Comparison of ENCODE assay signal across 15 mouse cellular contexts in the genomic region with DNA sequence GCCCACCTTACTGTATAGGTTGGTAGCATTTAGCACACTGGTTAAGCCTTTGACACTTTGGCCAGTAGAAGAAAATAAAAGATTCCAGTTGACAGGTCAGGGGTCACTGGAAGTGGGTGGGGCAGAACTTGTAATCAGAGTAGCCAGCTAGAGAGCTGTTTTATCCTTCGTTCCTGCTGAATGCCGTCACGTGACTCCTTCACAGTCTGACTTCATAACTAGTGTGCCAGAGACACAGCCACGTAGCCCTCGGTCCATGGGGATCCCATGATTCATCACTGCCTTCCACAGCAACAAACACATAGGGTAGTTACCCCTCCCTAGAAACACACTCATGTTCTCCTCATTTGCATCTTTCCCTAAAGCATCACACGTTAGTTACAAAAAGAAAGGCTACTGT. TPM values are rescaled to one million over a fixed set of nuclear protein-coding genes. Genes with fewer than 3 reads are reported as not detected.
A peak's percentile ranks its signal among the peaks of the same experiment; 100 is the strongest.
DNase-seq lines count a peak whose midpoint lies in the region; ATAC-seq lines count a peak whose summit lies in the region.
"Had no signal": no experiment of that assay in that cellular context is flagged by ENCODE, and none has a peak within 500 bp of the region (broad histone marks: within the 10 kb centered on the region; RNA-seq: fewer than 3 reads in every experiment).

No protein-coding gene starts in this region.

- WGBS in kidney, embryonic 16.5 days, result 21% methylated on average over 6 of the region's 6 CpGs

- no peak overlapping the region for H3K9ac ChIP-seq in kidney, embryonic 16.5 days (replicated peaks; ENCODE audit: low read length)
- H3K9ac ChIP-seq: hindbrain, embryonic 15.5 days; limb, embryonic 15.5 days; lung, embryonic 15.5 days; midbrain, embryonic 12.5 days had no signal

- no peaks in the 10 kb centered on the region for H3K36me3 ChIP-seq in kidney, embryonic 16.5 days (ENCODE audit: insufficient read depth, low read length)
- H3K36me3 ChIP-seq: hindbrain, embryonic 15.5 days; lung, embryonic 15.5 days; midbrain, embryonic 12.5 days had no signal

- no peaks in the 10 kb centered on the region for H3K27me3 ChIP-seq in kidney, embryonic 16.5 days (ENCODE audit: insufficient read depth, low read length)
- H3K27me3 ChIP-seq: hindbrain, embryonic 15.5 days; limb, embryonic 15.5 days; lung, embryonic 15.5 days; midbrain, embryonic 12.5 days had no signal

- H3K9me3 ChIP-seq in kidney, embryonic 16.5 days (ENCODE audit: low read length), result no peaks in the 10 kb centered on the region
- H3K9me3 ChIP-seq: hindbrain, embryonic 15.5 days; limb, embryonic 15.5 days; lung, embryonic 15.5 days; midbrain, embryonic 12.5 days had no signal

- no peak for ATAC-seq in kidney, embryonic 16.5 days (ENCODE audit: low FRiP score, low TSS enrichment)

- H3K4me1 ChIP-seq in kidney, embryonic 16.5 days (ENCODE audit: insufficient read depth, low read length), result peaks cover 9% of the 10 kb centered on the region; the same call in 1 of the 2 replicates
- H3K4me1 ChIP-seq: lung, embryonic 15.5 days had no signal

- H3K27ac ChIP-seq in kidney, embryonic 16.5 days (ENCODE audit: low read length), result no peak overlapping the region
- H3K27ac ChIP-seq: hindbrain, embryonic 15.5 days; limb, embryonic 15.5 days; lung, embryonic 15.5 days; midbrain, embryonic 12.5 days had no signal

- no peak overlapping the region for H3K4me3 ChIP-seq in kidney, embryonic 16.5 days (ENCODE audit: low read length)
- H3K4me3 ChIP-seq: erythroblast, embryonic 14.5 days; hindbrain, embryonic 15.5 days; limb, embryonic 15.5 days; lung, embryonic 15.5 days; midbrain, embryonic 12.5 days had no signal

- DNase-seq in gastrocnemius, adult 18-20 months (ENCODE audit: low spot score), result peak; percentile 67
- DNase-seq in gastrocnemius, postnatal 10 days, result no peak
- DNase-seq in kidney, adult 9 months, result peak; percentile 38
- peak; percentile 74 for DNase-seq in embryo, embryonic 10 days (ENCODE audit: low spot score)
- DNase-seq in kidney, postnatal 10 days, result peak; percentile 41
- no peak for DNase-seq in MN1 (ENCODE audit: low spot score)
- DNase-seq in layer of hippocampus, postnatal 14 days (ENCODE audit: low spot score in 2 of 2), result no peak
- DNase-seq: cerebellum, postnatal 25 days; thymus, postnatal 14 days had no signal

- H3K4me2 ChIP-seq in kidney, embryonic 16.5 days (replicated peaks; ENCODE audit: low read depth, low read length), result no peak overlapping the region
- H3K4me2 ChIP-seq: hindbrain, embryonic 15.5 days; limb, embryonic 15.5 days; lung, embryonic 15.5 days; midbrain, embryonic 12.5 days had no signal

RNA-seq across cellular contexts. Expression of gene Sirpa, which starts 11.4 kb away (rescaled TPM):
- 1 to 10 TPM; 4.7 to 9.2 TPM for total RNA-seq in gastrocnemius, adult 18-20 months (2021)
- 10 to 100 TPM; 17.2 to 29.1 TPM for total RNA-seq in gastrocnemius, postnatal 10 days (2021)
- 29.0 and 29.8 TPM in 2 replicates for polyA plus RNA-seq in kidney, embryonic 16.5 days (2015; fragmentation: Nextera tagmentation; extraction: Ambion mirVana)
- 100 to 1,000 TPM; 255 to 279 TPM for total RNA-seq in layer of hippocampus, postnatal 14 days (2021)

Comparison
In these comparisons a context has a peak if more than half of its experiments do, and no peak if none do; other contexts are left out.
1. DNase-seq: peak in gastrocnemius, adult 18-20 months (single experiment), kidney, adult 9 months (single experiment), embryo, embryonic 10 days (single experiment) and kidney, postnatal 10 days (single experiment); none in gastrocnemius, postnatal 10 days (single experiment), MN1 (single experiment) and layer of hippocampus, postnatal 14 days (0 of 2).
2. RNA of gene Sirpa, which starts 11.4 kb away (total RNA-seq): 255 to 279 TPM in layer of hippocampus, postnatal 14 days; 17.2 to 29.1 TPM in gastrocnemius, postnatal 10 days and 4.7 to 9.2 TPM in gastrocnemius, adult 18-20 months; every median in the first group is over 4 times any median in the second.